Mouse (Mus musculus) thymus, postnatal 25 days (tissue): ENCODE data around the gene Bloc1s3.

Experiments
- DNase-seq: peaks from one replicate; pipeline ENCODE4 v3.0.0; 2022

Gene Bloc1s3

GRCm38 (mm10) chr7:19477084-19477483 lies 31.1 kb downstream of the Bloc1s3 start:
- no peak for DNase-seq

- DNase-seq: peak; percentile 41
Observed at GRCm38 (mm10) chr7:19473875-19474443, 34.2 kb downstream of the Bloc1s3 start.

DNA sequence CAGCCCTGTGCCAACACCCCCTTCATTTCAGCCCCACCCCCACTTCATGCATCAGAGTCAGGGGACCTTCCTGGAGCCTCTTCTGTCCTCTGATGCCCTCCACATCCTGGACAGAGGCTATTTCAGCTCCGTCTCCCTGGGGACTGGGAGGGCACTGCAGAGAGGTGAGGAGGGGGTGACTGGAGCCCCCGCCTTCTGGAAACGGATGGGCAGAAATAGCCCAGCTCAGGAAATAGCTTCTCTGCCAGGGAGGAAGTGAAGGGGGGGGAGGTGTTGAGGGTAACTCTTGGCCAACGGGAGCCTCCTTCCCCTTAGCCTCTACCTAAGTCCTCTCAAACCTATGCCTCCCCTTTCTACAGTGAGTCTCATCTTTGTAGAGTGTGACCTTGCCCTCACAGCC lies 35.8 kb downstream of the Bloc1s3 start:
- DNase-seq: no peak

- no peak for DNase-seq
Observed at GRCm38 (mm10) chr7:19470308-19470707, 37.9 kb downstream of the Bloc1s3 start.

- no peak for DNase-seq
Observed at GRCm38 (mm10) chr7:19469404-19469803, 38.8 kb downstream of the Bloc1s3 start.

DNA sequence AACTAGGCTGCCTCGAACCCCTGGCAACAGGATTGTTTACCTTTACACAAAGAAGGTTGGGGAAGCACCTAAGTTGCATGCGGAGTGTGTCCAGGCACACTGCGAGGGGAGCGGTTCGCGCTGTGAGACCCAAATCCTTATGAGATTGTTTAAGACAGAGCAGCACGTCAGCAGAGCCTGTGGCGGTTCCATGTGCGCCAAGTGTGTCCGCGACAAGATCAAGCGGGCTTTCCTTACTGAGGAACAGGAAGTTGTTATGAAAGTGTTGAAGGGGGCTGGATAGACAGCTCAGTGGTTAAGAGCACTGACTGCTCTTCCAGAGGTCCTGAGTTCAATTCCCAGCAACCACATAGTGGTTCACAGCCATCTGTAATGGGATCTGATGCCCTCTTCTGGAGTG lies 39.9 kb downstream of the Bloc1s3 start:
- DNase-seq: no peak

DNA sequence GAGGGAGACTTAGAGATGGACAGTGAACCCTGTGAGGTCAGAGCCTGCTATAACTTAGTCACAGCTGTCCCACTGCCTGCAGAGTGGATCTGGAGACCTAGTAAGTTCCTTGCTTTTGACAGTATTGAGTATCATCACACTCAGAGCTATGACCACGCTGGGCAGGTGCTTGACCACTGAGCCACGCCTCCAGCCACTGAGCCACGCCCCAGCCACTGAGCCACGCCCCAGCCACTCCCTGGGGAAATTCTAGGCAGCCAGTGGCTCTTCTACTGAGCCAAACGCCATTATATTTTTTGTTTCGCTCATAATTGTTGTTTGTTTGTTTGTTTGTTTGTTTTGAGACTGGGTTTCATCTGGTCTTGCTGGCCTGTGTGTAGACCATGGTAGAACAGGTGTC lies 40.5 kb downstream of the Bloc1s3 start:
- DNase-seq: no peak

GRCm38 (mm10) chr7:19466602-19467145 lies 41.5 kb downstream of the Bloc1s3 start:
- no peak for DNase-seq

- no peak for DNase-seq
Observed at GRCm38 (mm10) chr7:19464367-19465307, 43.5 kb downstream of the Bloc1s3 start.

GRCm38 (mm10) chr7:19462884-19463381 lies 45.2 kb downstream of the Bloc1s3 start, which contains the start of gene Exoc3l2:
Exoc3l2 (plus strand) TSS chr7:19463331.
- DNase-seq: no peak

DNA sequence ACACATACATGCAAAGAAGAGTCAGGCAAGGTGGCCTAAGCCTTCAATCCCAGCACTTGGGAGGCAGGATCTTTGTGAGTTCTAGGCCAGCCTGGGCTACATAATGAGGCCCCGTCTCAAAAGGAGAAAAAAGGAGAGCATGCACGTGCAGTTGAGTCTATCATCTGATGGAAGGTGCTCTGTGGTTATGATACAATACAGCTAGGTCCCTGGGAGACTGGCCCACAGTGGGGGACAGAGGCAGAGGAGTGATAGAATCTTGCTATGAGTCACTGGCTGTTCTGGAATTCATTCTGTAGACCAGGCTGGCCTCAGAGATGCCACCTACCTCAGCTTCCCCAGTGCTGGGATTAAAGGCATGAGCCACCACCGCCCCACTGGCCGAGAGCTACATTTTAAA lies 45.7 kb downstream of the Bloc1s3 start:
- no peak for DNase-seq

- peak; percentile 68 for DNase-seq
Observed at GRCm38 (mm10) chr7:19461488-19461887, 46.7 kb downstream of the Bloc1s3 start.

GRCm38 (mm10) chr7:19460500-19460899 lies 47.7 kb downstream of the Bloc1s3 start:
- DNase-seq: no peak

GRCm38 (mm10) chr7:19459144-19459870 lies 48.9 kb downstream of the Bloc1s3 start:
- no peak for DNase-seq

DNA sequence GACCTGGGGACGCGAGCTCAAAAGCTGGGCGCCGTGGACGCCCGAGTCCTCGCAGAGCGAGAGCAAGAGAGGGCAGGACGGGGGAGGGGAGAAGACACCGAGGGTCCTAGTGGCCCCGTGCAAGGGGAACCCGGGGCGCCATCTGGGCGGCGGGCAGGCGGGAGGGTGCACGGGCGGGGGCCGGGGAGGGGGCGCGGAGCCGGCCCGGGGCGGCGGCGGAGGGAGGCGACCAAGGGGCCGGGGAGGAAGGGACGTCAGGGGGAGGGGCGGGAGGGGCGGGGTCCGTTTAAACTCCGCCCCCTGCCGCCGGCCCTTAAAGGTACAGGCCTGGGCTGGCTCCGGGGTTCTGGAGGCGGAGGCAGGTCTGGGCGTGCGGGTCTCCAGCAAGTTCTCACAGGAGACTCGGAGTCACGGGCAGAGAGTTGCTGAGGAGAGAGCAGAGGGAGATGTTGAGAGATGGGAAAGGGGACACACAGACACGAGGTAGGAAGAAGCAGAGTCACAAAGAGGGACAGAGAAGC lies 49.5 kb downstream of the Bloc1s3 start, which contains the start of gene Mark4:
Gene Mark4 (minus strand): TSS at position 231 of the 521 bp plus-strand sequence.
- peak; percentile 77 for DNase-seq

GRCm38 (mm10) chr7:19458072-19458486 lies 50.1 kb downstream of the Bloc1s3 start:
- peak; percentile 78 for DNase-seq

DNA sequence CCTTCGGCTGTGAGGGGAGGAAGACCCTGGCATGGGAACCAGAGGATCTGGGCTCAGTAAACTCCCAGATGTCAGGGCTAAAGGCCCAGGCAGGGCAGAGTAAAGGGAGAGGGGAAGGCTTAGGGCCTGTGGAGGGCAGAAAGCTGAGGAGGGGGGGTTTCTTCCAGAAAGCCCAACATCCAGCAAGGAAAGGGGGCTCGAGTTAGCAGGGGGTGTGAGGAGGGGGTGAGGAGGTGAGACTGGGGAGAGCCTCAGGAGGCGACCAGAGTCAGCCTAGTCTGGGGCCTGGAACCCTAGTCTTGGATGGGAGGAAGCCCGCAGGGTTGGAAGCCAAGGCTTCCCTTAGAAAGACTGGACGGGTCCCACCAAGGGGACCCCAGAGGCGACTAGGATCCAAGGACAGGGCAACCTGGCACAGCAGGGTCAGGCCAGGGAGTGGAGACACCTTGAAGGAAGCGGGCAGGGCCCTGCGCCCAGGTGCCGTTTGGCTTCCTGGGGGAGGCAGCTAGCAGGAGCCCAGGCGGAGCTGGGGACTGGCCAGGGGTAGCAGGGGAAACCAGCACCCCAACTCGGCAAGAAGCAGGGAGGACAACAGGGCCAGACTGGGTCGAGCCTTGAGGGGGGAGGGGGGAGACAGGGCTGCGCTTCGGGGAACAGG lies 50.6 kb downstream of the Bloc1s3 start:
- no peak for DNase-seq

DNA sequence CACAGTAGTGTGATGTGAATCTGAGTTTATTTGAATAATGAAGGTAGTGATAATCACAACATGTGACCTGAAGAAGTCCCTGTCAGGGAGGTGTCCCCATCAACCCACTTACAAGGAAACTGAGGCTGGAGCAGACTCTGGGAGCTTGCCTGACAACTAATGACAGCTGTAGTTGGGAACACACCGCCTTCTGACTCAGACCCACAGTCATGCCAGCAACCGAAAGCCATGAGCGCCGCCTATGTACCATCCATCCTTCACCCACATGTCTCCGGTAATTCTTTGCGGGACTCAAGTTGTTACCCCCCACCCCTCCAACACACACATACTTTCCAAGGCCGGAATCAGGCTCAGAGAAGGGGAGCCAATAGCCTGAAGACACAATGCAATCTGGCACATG lies 51.5 kb downstream of the Bloc1s3 start:
- DNase-seq: no peak

DNA sequence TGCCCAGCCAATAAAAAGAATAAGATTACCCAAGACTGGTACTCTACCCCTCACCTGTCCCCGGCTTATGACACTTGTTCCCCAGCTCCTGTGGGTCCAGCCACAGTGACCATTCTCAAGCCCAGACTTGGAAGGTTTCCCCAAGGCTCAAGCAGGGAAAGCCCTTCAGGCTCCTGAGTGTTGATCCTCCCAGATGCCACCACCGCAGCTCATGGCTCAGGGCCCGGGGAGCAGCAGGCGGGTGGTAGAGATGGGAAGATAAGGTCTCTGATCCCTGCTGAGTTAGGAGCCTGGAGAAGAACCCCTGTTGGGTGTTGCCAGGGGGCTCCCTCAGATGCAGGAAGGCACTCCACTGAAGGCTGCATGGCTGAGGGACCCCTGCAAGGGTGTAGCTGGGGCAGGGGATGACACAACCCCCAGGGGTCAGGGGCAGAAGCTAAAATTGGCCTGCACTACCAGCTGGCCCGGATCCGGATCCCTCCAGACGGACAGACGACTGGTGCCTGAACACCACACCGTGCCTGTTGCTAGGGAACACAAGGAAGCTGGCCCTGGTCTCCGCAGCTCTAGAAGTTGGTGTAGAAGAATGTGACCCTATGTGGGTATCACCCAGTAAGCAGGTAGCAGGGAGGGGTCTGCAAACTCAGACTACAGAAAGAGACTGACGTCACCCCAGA lies 52.2 kb downstream of the Bloc1s3 start:
- DNase-seq: no peak

GRCm38 (mm10) chr7:19455186-19455585 lies 53.0 kb downstream of the Bloc1s3 start:
- DNase-seq: no peak
